Mouse (Mus musculus) frontal cortex, postnatal 10 days (tissue): ENCODE results near the gene Gm5431.
"Not testable (repeated sequence)": the region's sequence is repeated elsewhere in the genome, so short reads cannot be mapped to it uniquely, and the experiment has no call there.

ENCODE experiments used
- DNase-seq, 2 experiments: peaks; one replicate each; pipeline ENCODE4 v3.0.0; 2022; ENCODE audit warnings: low spot score in 2 of 2, mixed read lengths in 1 of 2

Gene Gm5431

DNA sequence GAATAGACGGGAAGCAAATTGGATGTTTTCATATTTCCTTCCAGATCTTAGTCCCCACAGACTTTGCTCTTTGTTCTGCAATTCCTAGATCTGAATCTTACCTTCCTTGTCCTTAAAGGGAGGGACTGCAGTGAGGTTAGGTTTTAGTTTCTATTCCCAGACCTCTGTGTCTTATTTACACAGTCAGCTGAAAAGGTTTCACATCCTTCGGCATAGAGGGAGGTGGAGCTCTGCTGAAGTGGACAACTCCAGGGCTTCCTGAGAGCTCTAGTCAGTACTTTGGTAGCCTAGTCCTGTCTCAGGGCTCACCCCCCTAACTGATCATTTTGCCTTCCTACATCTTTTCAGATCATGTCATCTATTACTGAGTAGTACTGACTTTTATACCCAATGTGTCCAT, at the start of gene Gm5431:
Gene Gm5431, minus strand, starts transcription at position 194 of the 400 bp plus-strand sequence.
- DNase-seq: no peak

DNA sequence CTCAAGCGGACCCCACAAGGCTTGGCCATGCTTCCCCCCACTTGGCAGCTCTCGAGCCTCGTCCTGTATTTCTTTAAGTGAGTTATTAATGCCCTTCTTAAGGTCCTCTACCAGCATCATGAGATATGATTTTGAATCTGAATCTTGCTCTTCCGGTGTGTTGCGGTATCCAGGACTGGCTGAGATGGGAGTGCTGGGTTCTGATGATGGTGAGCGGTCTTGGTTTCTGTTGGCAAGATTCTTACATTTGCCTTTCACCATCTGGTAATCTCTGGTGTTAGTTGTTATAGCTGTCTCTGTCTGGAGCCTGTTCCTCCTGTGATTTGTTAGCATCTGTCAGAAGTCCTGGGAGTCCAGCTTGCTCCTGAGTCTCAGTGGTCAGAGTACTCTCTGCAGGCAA, 44.1 kb upstream of the Gm5431 start, which contains the start of gene Psme2b:
Gene Psme2b, minus strand, starts transcription at position 101 of the 400 bp plus-strand sequence.
- DNase-seq: not testable (repeated sequence)

DNA sequence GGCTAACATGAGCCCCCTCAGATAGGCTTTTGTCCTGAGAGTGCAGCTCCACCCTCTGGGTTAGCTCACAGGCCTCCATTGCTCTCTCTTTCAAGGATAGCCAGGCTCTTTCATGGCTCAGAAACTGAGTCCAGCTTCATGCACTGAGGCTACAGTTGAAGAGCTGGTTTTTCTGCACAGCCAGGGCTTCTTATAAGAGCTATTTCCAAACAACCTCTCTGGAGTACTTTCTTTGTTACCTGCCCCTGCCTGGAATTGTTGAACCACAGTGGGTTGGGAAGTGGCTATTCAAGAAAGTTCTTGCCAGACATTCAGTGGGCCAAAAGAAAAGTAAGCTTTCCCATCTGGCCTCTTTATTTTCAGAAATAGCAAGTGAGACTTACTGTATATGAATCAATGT, 37.3 kb upstream of the Gm5431 start:
- not testable (repeated sequence) for DNase-seq

DNA sequence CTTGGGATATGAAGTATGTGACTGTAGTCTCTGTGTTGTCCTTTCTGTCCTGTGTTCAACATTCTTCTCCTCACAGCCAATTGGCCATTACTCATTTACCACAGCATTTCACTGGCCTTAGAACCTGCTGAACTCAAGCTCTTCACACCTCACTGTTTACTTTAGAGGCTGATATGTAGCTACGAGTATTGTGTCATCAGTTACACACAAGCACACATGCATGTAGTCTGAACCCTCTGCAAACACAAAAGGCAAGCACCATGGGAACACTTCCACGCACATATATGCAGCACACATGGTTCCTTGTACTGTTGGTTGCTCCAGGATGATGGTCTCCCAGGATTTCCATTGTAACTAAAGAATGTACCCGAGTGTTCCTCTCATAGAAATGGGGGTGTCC, 33.3 kb upstream of the Gm5431 start:
- DNase-seq: not testable (repeated sequence)

DNA sequence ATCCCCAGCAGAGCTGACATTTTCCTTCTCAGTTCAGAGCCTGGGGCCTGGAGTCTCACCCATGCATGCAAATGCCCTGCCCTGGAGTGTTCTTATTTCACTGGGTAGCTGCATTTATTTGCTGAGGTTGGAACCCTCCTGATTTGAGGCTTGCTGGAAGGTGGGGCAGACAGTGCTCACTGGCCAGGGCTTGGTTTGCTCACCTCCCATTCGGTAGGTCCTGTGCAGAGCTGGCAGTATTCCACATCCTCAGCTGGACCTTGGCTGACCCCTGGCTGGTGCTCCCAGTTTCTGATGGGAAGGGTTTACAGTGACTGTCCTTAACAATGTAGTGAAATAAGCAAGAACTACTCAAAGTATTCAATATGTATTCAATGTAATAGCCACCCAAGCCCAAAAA, 31.9 kb upstream of the Gm5431 start:
- not testable (repeated sequence) for DNase-seq

DNA sequence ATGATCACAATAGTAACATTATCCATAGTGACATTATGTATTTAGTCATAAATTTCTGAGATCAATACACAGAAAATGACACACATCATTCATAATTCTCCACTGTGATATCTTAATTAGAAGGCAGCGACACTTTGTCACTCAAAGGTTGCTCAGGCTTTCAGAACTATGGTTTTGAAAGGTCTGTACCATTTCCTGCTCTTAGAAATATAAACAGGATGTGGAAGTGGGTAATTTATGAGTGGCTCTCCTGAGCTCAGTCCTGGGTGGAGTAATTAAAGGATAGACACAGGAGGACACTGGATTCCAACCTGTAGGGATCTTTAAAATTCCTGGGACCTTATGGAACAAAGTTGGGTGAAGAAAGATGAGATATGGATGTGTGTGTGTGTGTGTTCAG, 31.4 kb upstream of the Gm5431 start:
- not testable (repeated sequence) for DNase-seq

DNA sequence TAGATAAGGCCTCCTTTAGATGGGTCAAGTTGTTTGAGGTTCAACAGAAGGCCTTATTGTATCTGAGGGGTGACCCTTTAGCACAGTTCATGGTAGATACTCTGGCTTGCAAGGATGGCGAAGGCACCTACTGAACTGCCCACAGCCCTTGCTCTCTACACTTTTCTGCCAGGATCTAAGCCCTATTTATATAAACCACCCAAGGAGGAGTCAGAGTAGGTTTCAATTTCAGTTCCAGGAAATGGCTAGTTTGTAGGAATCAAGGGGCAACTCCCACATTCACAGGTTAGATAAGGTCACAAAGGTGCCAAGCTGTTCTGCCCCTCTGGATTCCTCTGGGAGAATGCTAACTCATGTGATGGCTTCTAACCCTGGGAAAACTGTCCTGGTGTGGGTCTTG, 26.1 kb upstream of the Gm5431 start:
- DNase-seq: not testable (repeated sequence)

DNA sequence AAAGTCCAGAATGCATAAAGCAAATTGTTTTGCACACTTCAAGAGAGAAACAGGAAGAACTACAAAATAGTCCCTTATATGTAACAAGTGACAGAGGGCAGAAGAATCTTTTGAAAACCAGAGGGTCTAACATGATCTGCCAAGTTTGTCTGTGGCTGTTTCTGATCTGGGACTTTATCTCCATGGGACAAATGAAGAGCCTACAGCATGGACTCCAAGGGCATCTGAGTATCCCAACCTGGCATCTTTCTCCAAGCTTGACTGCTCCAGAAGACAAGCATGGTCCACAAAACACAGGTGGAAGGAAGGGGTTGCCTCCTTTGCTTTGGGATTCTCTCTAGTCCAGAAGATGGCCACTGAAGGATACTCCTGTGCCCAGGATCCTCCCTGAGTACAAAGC, 24.4 kb upstream of the Gm5431 start:
- not testable (repeated sequence) for DNase-seq

DNA sequence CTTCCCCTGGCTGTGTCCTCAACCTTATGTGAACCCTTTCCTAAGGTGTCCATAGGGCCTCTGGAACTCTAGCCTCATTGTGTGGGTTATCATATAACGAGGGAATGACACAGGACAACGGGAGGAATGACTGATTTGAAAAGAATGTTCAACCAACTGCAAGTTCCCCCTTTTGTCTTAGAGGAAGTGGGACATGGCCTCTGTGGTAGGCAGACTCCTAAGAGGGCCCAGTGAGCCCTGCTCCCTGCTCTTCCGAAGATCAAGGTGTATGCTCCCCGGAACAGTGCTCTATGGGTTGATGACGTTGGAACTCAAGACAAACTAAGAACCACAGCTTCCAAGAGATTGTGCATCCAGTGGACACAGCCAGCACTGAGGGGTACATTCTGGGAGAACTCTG, 21.8 kb upstream of the Gm5431 start:
- DNase-seq: not testable (repeated sequence)

DNA sequence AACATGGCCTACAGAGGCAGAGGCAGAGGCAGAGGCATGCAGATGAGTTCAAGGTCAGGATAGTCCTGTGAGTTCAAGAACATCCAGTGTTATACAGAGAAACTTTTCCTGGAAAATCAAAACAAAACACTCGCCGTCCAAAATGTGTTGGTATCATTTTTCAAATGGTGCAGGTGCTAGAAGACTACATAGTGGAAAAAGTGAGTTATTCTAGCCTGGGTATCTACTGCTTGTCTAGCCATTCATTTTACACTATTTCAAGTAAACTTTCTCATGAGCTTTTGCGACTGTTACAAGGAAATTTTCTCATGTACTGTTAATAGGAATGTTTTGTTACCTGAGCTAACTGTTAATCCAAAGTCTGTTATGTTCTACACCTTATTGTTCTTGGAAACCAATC, 16.4 kb upstream of the Gm5431 start:
- DNase-seq: no peak

DNA sequence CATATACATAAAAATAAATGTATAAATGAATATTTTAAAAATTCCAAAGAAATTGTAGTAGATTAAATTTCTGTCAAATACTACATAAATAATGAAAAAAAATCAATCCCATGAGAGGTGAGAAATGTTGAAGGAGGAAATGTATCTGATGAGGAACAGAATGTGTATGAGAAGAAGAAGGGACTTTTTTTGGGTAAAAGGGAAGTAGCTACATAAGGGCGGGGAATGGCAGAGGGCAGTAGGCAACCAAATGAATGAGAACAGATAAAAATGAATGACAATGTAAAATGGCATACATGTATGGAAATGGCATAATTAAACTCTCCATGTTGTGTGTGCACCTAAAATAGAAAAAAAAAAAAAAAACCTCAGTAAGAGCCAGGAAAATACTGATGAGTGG, 11.6 kb upstream of the Gm5431 start:
- DNase-seq: no peak

DNA sequence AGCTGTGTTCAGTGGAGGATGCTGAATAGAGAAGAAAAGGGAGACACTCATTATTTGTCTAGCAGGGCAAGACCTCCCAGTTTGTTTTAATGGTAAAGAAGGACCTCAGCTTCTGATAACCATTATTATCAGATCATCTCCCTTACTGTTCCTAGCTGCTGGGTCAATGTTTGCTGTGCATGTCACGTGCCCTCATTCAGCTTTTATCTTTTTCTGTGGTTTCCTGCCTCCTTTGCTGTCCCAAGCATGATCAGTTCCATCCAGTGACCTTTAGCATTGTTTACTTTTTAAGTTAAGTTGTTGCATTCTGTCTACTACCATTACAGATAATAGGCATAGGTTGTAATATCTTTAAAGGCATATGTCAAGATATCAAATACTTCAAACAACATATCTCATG, 6.4 kb upstream of the Gm5431 start:
- DNase-seq: no peak

DNA sequence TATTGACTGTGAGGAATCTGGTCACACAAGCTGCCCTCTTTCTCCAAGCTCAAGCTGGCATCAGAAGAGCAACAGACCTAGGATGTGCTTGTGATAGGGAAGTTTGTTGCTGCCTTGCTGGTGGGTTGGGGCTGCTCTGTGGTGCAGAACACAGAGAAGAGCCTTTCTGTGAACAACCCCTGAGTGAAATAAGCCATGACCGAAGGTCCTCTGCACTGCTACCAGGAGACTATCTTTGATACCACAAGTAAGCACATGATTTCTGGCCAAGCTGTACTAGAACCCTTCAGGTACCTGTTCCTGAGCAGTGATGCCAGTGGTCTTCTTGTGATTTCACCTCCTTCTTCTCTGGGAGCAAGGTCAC, 465 bp downstream of the Gm5431 start:
- not testable (repeated sequence) for DNase-seq

DNA sequence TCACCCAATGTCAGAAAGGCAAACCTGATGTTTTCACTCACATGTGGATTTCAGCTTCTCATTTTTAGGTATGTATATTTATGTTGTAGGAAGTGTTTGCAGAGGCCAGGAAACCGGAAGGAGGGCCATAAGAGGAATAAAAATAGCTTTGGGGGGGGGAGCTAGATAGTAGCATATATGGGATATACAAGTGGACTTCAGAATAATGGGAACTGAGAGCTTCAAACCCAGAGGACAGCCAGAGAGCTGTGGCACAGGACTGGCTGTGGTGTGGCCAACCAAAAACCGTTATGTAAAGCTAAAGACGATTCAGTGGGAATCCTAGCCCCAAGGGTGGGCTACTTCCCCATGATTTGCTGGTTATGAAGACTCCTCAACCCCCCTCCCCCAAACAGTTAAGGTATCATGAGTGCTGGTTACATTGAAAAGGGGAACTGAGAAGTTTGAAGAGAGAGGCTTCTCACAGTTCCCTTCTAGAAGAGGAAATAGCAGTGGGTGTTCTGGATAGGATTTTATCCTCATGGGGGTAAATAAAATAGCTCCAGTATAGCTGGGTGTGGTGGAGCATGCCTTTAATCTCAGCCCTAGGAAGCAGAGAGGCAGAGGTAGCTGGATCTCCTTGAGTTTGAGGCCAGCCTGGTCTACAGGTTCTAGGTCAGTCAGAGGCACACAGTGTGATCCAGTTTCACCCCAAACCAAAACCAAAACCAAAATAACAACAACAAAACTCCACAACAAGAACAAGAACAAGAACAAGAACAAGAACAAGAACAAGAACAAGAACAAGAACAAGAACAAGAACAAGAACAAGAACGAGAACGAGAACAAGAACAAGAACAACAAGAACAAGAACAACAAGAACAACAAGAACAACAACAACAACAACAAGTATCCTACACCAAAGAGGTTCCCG, 1.1 kb downstream of the Gm5431 start:
- not testable (repeated sequence) for DNase-seq

DNA sequence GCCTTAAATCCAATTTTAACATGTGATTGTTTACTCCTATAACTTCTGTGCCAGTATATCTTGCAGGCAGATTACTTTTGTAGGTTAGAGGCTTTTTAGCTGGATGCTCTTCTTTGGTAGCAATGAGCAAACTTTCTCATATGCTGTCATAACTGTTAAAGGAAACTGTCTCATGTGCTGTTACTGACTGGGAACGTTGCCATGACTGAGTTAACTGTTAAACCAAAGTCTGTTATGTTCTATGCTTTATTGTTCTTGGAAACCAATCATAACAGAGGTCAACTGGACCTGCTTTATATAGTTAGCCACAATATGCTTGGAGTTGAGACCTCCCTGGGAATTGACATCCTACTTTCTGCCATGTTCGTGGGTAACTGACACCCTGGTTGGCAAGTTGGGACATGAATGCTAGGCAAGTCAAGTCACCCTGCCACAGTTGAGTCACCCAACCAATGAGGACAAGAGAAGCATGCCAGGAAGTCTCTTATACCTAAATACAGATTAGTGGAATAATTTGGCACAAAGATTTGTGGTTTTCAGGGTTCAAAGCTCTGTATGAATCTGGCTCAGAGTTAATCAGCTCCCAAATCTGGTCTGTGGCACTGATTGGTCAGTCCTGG, 3.1 kb downstream of the Gm5431 start:
- no peak for DNase-seq

DNA sequence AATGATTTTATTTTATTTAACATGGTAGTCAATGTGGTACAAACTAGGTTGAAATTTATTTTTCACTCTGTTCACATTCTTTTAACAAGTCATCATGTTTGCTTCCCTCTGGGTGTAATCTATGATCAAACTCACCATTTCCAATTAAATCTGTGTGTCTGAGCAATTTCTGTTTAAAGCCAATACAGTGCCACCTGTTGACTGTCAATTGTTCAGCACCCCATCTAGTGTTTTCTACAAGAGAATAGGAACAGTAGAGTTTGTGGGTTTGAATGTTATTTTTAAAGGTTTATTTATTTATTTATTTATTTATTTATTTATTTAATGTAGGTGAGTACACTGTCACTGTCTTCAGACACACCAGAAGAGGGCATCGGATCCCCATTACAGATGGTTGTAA, 25.3 kb downstream of the Gm5431 start:
- DNase-seq: no peak

DNA sequence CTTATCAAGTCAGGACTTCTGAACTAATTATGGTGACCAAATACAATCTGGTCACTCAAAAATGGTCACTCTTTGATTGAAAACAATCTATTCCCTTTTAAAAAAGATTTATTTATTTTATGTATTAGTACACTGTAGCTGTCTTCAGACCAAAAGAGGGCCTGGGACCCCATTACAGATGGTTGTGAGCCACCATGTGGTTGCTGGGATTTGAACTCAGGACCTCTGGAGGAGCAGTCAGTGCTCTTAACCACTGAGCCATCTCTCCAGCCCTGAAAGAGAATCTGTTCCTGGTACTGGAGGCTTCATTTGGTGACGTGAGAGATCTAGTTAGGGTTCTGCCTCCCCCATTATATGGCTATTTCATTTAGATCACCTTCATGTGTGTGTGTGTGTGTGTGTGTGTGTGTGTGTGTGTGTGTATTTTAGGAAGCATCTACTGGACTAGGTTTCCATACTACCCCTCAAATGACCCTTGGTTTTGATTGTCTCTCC, 26.6 kb downstream of the Gm5431 start:
- not testable (repeated sequence) for DNase-seq

DNA sequence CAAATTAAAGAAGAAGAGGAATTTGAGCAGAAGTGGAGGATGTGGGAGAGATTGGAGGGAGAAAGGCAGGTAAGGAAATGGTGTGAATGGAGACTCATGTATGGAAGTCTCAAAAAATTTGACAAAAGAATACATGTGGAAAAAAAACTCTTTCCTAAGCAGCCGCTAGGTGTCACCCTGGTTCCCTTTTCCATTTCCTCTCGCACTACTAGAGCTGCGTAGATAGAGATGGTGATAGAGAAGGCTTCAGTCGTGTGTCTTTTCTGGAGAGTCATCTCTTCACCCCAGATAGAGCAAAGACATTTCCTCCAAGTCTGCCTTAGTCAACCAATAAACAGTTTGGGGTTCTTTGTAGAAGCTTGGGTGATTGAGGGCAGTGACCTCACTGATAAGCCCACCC, 27.5 kb downstream of the Gm5431 start:
- DNase-seq: no peak

DNA sequence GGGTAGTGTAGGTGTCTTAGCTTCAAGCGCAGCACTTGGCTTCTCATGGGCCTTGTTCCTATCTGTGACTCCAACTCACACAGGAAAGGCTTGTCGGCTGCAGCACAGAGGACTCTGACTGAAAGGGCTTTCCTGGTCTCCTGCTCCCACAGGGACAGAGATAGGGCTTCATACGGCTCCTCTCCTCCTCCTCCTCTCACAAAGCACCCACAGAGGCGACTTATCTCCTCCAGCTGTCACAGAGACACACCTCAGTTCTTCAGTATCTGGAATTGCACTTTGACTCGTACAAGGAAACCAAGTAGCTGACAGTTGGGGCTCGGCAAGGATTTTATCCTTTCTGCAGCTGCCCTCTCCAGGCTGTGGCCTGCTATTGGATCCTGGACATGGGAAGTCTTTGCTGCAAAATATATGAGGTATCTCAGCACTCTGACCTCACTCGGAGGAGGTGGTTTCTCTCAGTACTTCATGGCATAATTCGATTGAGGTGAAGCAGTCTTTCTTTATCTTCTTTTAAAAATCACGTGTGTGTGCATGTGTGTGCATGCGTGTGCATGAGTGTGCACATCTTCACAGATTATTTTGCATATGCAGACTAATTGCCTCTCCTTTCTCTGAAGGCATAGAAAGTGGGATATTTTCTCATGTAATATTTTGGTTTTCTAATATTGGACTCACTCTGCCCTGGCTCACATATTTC, 28.3 kb downstream of the Gm5431 start:
- DNase-seq: no peak

DNA sequence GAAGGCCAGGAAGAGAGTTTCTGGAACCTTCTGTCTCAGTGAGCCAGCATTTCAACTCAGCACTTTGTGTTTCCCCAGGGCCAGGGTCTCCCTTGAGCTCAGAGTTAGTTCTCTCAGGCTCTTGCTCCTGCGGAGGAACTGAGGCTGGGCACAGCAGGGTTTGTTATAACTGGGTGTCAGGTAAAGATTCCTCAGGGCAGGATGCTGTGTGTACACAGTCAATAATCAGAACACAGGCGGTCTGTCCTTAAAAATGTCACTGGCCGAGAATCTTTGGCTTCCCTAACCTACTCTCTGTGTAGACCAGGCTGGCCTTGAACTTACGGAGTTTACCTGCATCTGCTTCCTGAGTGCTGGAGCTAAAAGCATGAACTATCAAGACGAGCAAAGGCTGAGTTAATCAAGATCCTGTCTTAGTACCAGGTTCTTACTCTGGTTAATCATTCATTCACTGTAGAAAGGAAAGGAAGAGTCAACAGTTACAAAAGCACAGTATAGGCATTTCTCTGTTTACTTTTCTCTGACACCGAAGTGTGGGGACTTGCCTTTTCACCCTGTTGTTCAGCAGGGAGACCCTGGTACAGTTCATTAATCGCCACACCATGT, 29.2 kb downstream of the Gm5431 start:
- DNase-seq: no peak

DNA sequence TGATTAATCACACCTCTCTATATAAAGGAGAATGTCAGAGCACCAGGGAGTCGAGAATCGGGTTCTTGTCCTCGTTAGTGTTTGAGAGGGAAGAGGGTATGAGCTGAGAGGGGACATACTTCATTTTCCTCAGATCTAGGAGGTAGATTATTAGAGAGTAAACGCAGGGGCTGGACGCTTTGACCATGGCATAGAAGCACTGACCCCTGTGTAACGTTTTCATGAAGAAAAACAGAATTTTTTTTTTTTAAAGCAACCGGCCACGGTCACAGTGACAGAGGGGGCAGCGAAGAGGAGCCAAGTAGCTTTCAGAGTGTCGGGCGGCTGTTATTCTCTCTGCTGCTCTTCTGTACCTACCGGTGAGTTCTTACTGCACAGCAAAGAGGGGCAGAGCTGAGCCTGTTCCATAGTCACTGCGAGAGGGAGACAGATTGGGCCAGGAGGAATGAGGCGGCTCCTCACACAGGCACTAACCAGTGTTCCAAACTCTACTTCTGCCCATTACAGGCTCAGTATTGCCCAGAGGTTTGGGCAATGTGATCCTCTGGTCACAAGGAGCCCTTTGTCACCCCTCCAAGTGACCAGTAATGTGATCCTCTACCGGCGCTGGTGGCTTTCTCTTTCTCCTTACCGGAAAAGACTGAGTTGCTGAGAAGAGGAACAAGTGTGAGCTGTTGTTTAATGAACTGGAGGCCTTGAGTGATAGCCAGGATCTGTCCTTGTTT, 30.0 kb downstream of the Gm5431 start:
- DNase-seq: no peak
